Mouse (Mus musculus) thymus, postnatal 10 days (tissue): ENCODE measurements around the gene Gm42715.
A peak's percentile ranks its signal among the peaks of the same experiment; 100 is the strongest.
"Not testable (repeated sequence)": the region's sequence is repeated elsewhere in the genome, so short reads cannot be mapped to it uniquely, and the experiment has no call there.

ENCODE experiments used
- DNase-seq, 2 experiments: peaks; one replicate each; pipeline ENCODE4 v3.0.0; 2021; ENCODE audit warnings: low spot score in 2 of 2

Gene Gm42715

DNA sequence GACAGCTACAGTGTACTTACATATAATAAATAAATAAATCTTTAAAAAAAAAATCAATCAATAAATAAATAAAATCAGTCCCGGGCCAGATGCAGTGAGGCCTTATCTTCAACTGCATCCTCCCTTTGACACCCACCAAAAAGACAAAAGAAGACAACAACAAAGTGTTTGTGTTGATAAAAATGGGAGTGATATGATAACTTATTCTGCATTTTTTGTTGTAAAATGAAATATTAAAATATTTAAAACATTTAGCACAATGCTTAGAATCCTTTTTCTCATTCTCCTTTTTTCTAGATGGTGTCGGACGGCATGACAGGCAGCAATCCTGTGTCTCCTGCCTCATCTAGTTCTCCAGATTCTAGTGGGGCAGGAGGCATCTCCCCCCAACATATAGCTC, at the start of gene Gm42715:
TSS of gene Gm42715 (plus strand) at position 301 of the 400 bp plus-strand sequence.
- DNase-seq = no peak

DNA sequence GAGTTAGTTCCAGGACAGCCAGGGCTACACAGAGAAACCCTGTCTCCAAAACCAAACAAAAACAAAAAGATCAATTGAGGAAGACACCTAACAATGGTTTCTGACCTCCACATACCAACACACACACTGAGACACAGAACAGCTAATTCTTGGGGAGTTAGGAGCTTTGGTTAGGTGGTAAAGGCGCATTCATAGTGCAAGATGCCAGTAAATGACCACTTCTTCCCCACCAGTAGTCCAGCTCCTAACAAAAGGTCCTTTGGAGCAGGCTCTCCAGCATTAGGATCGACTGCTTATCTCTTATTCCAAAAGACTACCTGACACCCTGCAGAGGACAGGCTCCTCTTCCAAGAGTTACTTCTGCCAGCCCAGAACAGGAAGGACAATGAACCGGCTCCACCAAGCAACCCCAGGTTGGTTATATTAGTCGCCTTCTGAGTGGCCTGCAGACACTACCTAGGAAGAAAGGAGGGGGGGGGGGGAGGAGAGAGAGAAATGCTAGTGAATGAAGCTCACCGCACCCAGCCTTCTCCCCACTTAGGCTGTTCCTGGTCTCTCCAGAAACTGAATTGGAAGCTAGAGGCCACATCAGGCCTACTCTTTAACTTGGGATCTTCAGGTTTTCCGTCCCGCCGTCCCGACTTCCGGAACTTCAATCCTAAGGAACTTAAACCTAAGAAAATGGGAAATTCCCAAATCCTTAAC, 49.2 kb upstream of the Gm42715 start:
- DNase-seq = no peak

DNA sequence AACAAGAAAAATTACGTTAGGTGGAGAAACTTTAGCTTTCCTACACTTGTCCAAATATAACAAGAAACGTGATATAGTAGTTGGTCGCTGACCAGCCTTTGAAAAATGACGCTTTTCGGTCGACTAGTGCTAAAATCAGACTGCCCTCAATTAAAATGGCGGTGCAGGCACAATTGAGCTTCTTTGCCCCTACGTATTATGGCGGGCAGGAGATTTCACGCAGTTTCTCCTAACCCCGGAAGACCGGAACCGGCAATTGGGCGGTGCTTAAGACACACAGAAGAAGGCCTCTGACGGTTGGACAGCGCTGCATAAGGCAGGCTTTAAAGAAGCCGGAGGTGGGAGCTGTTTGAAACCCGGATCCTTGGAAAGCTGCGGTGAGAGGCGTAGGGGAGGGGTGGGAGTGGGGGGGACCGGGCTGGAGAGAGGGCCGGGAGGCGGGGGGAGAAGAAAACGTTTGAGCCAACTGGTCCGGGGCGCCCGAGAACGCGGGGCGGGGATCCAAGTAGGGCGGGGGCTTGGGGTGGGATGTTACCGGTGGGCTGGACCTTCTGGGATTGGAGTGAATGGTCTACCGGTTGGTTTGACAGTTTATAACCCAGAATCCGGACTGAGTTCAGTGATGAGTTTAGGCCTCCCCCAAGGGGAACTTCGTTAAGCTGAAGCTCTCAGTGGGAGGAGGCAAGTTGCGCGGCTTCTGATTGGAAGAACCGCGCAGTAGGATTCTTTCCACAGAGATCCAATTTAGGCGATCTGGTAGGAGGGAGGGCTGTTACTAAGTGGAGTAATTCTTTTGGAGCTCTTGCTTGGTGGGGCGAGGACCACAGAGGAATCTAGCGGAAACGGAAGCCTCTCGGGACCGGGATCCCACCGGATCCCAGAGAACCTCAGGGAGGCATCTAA, 48.4 kb upstream of the Gm42715 start:
- peak; percentile 84 to 88 for DNase-seq

GRCm38 (mm10) chr7:127471646-127472010, 47.8 kb upstream of the Gm42715 start:
- DNase-seq = peak; percentile 49 to 56

- DNase-seq = no peak
These were observed 47.3 kb upstream of the Gm42715 start for GRCm38 (mm10) chr7:127472060-127472459.

GRCm38 (mm10) chr7:127473705-127474104, 45.7 kb upstream of the Gm42715 start:
- DNase-seq = peak; percentile 37 to 54

DNA sequence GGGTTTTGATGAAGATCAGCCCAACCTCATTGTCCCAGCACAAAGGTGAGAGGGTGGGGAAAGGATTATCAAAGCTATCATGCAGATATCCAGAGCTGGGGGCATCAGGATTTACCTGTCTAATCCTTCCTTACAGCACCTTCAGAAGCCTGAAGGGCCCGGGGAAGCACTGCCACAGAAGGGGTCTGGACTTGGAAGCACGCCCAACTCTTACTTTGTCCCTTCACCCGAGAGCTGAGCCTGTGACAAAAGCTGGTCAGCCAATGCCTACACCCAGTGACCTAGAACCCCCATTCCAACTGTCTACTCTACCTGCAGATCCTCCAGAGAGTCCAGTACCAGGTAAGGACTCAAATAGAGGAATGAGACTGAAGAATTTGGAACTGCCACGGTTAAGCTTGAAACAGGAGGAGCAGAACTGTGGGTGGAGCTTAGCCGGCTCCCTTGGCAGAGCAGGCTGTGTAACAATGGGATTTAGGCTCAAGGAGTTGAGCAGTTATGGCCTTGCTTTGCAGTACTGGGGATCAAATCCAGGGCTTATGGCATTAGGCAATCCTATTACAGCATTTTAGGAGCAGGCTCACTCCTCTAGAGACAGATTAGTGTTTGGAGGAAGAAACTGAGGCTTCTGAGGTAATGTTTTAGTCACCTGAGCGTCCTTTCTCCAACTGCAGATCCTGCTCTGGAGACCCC, 44.9 kb upstream of the Gm42715 start:
- DNase-seq = no peak

DNA sequence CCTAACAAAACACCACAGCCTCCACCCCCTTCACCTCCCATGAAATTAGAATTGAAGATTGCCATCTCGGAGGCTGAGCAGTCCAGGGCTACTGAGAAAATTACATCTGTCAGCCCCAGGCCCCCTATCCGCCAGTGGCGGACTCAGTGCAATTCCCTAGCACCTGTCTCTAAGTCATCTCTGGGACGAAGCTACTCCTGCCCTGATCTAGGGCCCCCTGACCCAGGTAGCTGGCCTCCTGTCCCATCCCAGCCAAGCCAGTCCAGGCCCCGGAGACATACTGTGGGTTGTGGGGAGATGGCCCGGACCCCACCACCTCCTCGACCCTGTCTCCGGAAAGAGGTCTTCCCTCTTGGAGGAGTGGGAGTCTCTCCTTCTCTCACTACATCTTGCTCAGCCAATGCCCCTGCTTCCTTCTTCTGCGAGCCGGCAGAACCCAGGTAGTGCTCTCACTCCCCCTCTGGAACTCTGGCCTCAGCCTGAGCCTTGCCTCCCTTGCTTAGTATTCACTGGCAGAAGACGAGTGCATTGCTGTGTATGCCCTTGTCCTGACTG, 44.1 kb upstream of the Gm42715 start:
- no peak for DNase-seq

DNA sequence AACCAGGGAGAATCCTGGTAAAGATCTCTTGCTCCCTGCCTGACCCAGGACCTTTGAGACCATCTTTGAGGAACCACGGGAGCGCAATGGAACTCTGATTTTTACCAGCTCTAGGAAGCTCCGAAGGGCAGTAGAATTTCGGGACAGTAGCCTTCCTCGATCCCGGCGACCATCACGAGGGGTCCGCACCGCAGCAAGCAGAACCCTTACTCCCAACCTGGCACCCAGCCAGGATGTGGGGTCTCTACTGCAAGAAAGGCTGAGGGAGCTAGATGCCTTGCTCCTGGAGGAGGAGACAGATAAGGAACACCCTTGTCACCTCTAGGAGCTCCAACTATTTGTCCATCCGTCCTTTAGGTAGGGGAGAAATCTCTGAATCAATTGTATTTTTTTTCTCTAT, 43.0 kb upstream of the Gm42715 start:
- no peak for DNase-seq

- no peak for DNase-seq
These were observed 42.5 kb upstream of the Gm42715 start for GRCm38 (mm10) chr7:127476855-127477254.

DNA sequence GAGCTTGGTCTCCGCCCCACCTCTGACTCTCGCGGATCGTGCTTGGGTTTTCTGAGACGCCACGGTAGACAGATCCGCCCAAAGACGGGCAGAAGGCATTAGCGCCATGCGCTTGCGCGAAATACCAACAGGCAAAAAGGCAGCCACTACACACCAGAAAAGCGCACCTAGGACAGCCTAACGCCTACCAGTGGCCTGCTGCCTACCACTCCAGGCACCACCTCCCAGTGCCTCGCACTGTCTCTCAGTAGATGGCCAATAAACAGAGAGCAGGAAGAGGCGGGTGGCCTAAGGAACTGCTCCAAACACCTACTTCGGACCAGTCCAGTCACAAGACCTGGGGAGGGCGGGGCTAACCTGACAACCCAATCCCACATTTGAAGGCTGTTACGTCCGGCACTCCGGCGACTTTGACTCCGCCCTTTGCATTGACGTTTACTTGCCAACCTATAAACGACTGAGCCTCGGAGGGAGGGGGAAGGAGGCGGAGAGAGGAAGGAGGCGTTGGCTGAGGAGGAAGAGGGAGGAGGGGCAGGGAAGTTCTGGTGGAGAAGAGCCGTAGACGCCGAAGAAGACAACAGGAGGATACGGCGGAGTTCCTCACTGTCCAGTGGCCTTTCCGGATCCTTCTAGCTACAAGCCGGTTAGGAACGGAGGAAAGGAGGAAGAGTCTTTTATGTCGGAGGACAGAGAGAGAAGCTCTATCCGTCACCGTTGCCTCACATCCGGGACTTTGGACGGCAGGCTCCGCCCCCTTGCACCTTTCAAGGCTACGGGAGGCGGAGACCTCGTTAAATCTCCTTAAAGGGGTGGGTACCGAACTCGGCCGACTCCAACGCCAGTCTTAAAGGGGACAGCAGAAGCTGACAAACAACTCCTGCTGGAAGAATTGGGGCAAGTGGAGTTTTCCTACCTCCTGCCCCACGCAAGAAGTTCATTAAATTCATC, 41.4 kb upstream of the Gm42715 start:
- peak; percentile 98 to 99 for DNase-seq

DNA sequence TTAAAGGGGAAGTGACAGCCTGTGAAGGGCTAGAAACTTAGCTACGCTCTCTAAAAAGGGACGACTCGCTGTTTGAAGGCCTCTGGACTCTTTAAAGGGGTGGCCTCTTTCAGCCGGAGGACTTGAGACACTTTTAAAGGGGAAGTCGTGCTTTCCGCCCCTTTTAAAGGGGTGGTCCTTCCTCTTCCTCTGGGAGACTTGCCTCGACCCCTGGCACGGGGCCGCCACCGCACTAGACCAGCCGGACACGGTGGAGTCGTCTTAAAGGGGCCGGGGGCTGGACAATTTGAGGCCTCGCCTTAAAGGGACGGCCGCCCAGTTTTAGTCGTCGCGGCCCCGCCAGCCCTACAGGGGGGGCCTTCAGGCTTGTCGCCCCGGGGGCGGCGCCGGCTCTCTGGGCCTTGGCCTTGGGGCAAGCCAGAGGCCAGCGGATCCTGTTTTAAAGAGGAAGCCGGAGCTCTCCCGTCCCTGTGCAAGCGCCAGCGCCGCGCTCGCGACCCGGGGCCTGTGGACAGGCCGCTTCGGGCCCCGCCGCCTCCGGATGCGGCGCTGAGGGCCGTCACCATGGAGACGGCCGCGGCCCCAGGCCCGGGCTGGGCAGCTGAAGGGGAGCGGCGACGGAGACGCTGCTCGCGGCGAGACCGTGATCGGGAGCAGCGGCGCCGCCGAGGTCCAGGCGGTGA, 40.6 kb upstream of the Gm42715 start, which contains the start of gene Fbrs:
TSS of gene Fbrs (plus strand) at position 565 of the 683 bp plus-strand sequence.
- DNase-seq = peak; percentile 76 to 81

- peak; percentile 28 for DNase-seq
These were observed 39.8 kb upstream of the Gm42715 start for GRCm38 (mm10) chr7:127479318-127480225.

- peak; percentile 71 to 73 for DNase-seq
These were observed 39.1 kb upstream of the Gm42715 start for GRCm38 (mm10) chr7:127480321-127480720.

- DNase-seq = no peak
These were observed 34.0 kb upstream of the Gm42715 start for GRCm38 (mm10) chr7:127485416-127485815.

- DNase-seq = not testable (repeated sequence)
These were observed 31.0 kb upstream of the Gm42715 start for GRCm38 (mm10) chr7:127488364-127488763.

DNA sequence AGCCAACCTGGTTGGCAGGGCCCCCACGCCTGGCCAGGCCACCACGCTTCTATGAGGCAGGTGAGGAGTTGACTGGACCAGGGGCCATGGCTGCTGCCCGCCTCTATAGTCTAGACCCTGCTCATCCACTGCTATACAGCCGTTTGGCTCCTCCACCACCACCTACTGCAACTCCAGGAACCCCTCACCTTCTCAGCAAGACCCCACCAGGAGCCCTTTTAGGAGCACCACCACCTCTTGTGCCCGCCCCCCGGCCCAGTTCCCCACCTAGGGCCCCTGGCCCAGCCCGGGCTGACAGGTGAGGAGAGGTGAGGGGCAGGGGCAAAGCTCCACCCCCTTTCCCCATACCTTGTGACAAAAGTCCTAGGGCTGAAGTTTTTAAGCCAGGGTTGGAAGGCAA, 29.4 kb upstream of the Gm42715 start:
- DNase-seq = no peak

GRCm38 (mm10) chr7:127491846-127492245, 27.5 kb upstream of the Gm42715 start:
- no peak for DNase-seq

DNA sequence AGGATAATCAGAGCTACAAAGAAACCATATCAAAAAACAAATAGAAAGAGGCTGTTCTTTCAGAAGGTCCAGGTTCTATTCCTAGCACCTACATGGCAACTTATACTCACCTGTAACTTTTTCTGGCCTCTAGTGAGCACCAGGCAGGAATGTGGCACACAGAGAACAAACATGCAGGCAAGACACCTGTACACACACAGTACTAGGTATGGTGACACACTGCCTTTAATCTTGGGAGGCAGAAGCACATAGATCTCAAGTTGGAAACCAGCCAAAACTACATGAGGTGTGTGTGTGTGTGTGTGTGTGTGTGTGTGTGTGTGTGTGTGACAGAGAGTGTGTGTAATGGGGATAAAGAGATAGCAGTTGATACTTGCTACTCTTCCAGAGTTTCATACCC, 24.7 kb upstream of the Gm42715 start:
- no peak for DNase-seq
